Mouse (Mus musculus) monocyte, adult 5-6 weeks (primary cell): ENCODE measurements around the gene Arhgef10l. TPM values are rescaled to one million over a fixed set of nuclear protein-coding genes. Genes with fewer than 3 reads are reported as not detected.

Source experiments
- ATAC-seq: fragments of 153-309, 156-312 bp; replicated peaks from 2 replicates; pipeline ENCODE4 v1.8.0; 2017; ENCODE audit warnings: mild to moderate bottlenecking; ENCODE audit not compliant: low TSS enrichment, insufficient number of reproducible peaks, severe bottlenecking, poor library complexity, low FRiP score
- total RNA-seq: library from RNA; stranded (forward); fragments of 200-1000, 200-491, 200-594 nt; gene quantifications from 3 replicates; pipeline ENCODE4 v1.2.3, GENCODE M21; 2017

Arhgef10l gene
- total RNA-seq, 1 experiment from 2014 or later = 160 TPM

GRCm38 (mm10) chr4:140667802-140668201 is 2.0 kb upstream of the Arhgef10l start:
- ATAC-seq = no peak

GRCm38 (mm10) chr4:140665053-140665452 is 759 bp downstream of the Arhgef10l start:
- ATAC-seq = no peak

GRCm38 (mm10) chr4:140662882-140663585 is 2.8 kb downstream of the Arhgef10l start:
- no peak for ATAC-seq

- ATAC-seq = no peak
Measured at GRCm38 (mm10) chr4:140662453-140662852, 3.4 kb downstream of the Arhgef10l start.

GRCm38 (mm10) chr4:140661406-140662022 is 4.3 kb downstream of the Arhgef10l start:
- no peak for ATAC-seq

GRCm38 (mm10) chr4:140657681-140658575 is 7.9 kb downstream of the Arhgef10l start:
- no peak for ATAC-seq

- ATAC-seq = no peak
Measured at GRCm38 (mm10) chr4:140656529-140656928, 9.3 kb downstream of the Arhgef10l start.

- ATAC-seq = no peak
Measured at GRCm38 (mm10) chr4:140654798-140655197, 11.0 kb downstream of the Arhgef10l start.

- ATAC-seq = no peak
Measured at GRCm38 (mm10) chr4:140653835-140654583, 11.8 kb downstream of the Arhgef10l start.

- no peak for ATAC-seq
Measured at GRCm38 (mm10) chr4:140649731-140650130, 16.1 kb downstream of the Arhgef10l start.

- no peak for ATAC-seq
Measured at GRCm38 (mm10) chr4:140649207-140649591, 16.6 kb downstream of the Arhgef10l start.

GRCm38 (mm10) chr4:140648443-140649206 is 17.2 kb downstream of the Arhgef10l start:
- ATAC-seq = no peak

- no peak for ATAC-seq
Measured at GRCm38 (mm10) chr4:140647711-140648421, 17.9 kb downstream of the Arhgef10l start.

GRCm38 (mm10) chr4:140645638-140646037 is 20.2 kb downstream of the Arhgef10l start:
- no peak for ATAC-seq

GRCm38 (mm10) chr4:140644701-140645100 is 21.1 kb downstream of the Arhgef10l start:
- no peak for ATAC-seq

GRCm38 (mm10) chr4:140644276-140644675 is 21.5 kb downstream of the Arhgef10l start:
- ATAC-seq = no peak

- no peak for ATAC-seq
Measured at GRCm38 (mm10) chr4:140642378-140642777, 23.4 kb downstream of the Arhgef10l start.
